Mouse (Mus musculus): ENCODE results near the gene Bola1. TPM values are rescaled to one million over a fixed set of nuclear protein-coding genes. Genes with fewer than 3 reads are reported as not detected.
"Not testable (repeated sequence)": the region's sequence is repeated elsewhere in the genome, so short reads cannot be mapped to it uniquely, and the experiment has no call there.

The Bola1 gene
- polyA plus RNA-seq, 1 experiment from 2014 or later, result 86.0 TPM

DNA sequence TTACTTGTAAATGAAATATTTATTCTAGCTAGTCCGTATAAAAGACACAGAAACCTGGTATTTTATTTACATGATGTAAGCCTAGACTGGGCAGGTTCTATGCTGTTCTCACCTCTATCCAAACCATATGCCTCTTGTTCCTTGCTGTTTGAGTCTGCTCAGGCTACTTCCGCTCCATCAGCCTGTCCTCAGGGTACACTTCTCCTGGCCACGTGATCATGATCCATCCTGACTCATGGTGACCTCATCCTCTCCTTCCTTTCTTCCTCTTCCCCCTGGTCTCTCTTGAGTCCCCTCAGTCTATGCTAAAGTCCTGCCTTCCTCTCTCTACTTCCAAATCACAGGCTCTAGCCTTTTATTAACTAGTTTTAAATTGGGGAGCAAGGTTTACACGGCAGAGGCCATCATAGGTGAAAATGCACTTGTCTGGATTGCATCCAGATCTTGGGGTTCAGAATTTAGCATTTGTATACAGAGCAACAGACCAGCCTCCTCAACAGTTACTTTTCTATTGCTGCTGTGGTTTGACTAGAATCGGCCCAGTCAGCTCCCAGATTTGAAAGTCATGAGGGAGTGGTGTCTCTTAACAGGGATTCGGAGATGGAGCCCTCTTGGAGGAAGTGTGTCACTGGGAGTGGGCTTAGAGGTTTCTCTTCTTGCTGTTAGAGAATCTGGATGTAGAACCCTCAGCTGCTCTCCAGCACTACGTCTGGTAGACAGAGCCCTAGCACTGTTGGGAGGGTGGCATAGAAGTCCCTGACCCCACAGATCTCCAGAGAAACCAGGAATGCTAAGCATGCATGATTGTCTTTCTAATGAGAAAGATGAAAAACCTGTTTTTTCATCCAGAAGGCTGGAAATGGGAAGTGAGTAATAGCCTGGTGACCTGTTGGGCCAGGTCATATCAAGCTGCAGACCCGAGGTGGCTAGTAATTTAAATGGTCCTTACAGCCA is 7.5 kb upstream of the Bola1 start:
- DNase-seq (ENCODE audit: low spot score), result no peak

DNA sequence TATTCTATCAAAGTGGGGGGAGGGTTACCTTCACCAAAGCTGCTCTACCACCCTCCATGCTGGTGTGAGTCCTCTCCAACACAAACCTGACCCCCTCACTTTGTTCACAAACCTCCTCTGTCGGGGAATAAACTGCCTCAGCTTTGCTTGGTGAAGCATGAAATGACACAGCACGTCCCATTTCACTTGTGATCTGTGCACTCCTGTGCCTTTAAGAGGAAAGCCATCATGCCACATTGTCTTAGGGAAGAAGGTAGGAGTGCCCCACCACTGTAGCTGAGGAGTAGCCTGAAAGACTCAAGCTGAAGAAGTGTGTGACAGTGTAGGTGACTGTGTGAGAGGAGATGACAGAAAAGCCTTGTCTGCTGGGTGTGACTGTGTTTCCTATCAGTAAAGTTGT is 5.9 kb upstream of the Bola1 start:
- DNase-seq (ENCODE audit: low spot score), result no peak

GRCm38 (mm10) chr3:96222774-96223173 is 3.3 kb upstream of the Bola1 start:
- DNase-seq (ENCODE audit: low spot score), result no peak

DNA sequence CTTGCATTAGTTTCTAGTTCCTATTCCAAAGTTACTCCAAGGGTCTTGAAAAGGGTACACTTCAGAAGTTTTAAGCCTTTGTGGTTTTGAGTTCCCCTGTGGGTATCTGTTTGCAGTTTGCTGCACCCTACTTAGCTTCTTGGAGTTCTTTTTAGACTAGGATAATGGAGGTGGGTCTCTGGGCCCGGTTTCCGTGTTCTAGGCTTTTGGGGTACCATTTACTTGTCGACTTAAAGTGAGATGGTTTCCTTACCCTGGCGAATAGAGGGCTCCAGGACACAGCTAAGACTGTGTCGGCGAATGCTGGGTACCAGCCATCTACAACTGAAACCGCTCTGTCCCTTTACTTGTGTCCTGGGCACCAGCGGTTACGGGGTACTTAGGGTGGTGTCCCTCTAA is 2.1 kb upstream of the Bola1 start:
- DNase-seq (ENCODE audit: low spot score), result no peak

GRCm38 (mm10) chr3:96220765-96221639 is 1.5 kb upstream of the Bola1 start, which contains the start of the genes Hist2h2ac and Hist2h2be:
TSS of gene Hist2h2ac (minus strand) at chr3:96220880.
TSS of gene Hist2h2be (plus strand) at chr3:96221119.
- peak; percentile 97 for DNase-seq (ENCODE audit: low spot score)

GRCm38 (mm10) chr3:96220131-96220764 is 739 bp upstream of the Bola1 start:
- DNase-seq (ENCODE audit: low spot score), result peak; percentile 63

GRCm38 (mm10) chr3:96219191-96219641 is 293 bp downstream of the Bola1 start:
- DNase-seq (ENCODE audit: low spot score), result peak; percentile 61

DNA sequence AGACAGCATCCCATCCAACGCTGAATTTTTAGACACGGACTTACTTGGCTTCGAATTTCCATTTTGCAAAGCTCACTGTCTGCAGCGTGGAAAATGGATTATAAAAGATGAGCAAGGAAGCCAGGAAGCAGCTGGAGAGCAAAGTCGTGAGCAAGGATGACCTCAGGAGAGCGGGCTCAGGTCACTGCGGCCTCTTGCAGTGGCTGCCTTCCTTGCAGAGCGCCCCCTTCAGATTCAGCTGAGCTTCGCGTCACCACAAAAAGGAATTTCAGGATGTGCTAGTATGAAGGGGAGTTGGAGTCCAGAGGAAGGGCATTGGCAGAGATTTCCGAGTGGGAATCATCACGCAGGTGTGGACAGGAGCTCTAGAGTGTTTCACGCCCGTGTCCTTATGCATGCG is 10.3 kb downstream of the Bola1 start:
- DNase-seq (ENCODE audit: low spot score), result no peak

DNA sequence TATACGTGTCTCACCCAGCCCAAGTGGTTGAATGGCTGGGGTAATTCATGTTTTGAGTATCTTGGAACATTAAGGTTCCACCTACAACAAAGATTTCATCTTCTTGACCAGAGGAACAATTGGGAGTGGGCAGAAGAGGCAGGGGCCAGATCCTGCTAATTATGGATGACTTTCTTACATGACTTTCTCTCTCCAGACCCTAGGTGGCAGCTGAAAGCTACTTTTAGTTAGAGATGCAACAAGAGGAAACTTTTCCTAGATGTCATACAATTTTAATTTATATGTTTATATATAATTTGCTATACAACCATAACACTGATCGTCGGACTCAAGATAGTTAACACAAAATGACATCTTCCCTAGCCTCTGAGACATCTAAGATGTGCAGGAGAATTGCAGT is 11.7 kb downstream of the Bola1 start:
- no peak for DNase-seq (ENCODE audit: low spot score)

DNA sequence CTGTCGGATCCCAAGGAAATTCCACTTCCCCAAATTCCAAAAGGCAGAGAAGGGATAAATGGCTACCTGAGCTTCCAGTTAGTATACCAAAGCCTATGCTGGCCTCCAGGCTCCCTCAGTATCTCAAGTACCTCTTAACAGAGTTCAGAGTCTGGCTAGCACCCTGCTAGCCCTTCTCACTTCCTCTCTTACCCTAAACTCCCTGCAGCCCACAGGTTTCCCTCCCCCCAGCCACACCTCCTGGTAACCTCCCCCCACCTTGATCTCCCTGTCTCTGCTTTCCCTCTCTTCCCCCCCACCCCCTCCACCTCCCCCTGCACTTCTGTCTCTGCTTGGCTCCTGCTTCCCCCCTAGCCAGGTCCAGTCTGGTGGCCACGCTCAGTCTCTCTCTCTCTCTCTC is 19.8 kb downstream of the Bola1 start:
- DNase-seq (ENCODE audit: low spot score), result peak; percentile 22

GRCm38 (mm10) chr3:96198601-96199251 is 20.8 kb downstream of the Bola1 start:
- not testable (repeated sequence) for DNase-seq (ENCODE audit: low spot score)

- DNase-seq (ENCODE audit: low spot score), result peak; percentile 88
Measured at GRCm38 (mm10) chr3:96198181-96198580, 21.3 kb downstream of the Bola1 start.

GRCm38 (mm10) chr3:96197129-96197749 is 22.3 kb downstream of the Bola1 start:
- peak; percentile 87 for DNase-seq (ENCODE audit: low spot score)

DNA sequence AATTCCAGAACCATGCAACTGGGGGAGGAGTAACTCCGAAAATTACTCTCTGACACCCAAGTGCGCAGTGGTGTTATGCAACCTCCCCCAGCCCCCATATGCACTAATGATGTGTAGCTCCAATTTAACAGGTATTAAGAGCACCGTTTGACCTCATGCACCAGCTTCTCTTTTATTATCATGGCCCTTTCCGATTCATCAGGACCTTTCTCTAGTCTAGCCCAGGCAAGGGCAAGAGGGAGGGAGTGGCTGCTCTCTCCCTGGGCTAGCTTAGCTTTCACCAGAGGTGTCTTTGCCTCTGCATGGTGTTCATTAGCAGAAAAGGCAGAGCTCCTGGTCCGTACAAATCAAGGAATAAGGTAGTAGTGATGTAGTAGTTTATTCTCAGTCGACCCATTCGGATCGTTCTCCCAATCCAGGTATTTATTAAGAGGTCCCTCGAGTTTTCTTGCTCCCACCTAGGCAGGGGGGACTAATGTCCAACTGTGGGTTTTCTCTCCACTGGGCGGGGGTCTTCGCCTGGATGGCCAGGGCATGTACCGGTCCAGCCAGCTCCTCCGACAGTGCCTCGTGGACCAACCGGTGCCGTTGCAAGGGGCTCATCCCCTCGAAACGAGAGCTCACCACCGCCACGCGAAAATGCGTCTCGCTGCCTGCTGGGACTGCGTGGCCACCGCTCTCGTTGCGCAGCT is 22.9 kb downstream of the Bola1 start:
- no peak for DNase-seq (ENCODE audit: low spot score)

- peak; percentile 17 for DNase-seq (ENCODE audit: low spot score)
Measured at GRCm38 (mm10) chr3:96195616-96196313, 23.7 kb downstream of the Bola1 start.

DNA sequence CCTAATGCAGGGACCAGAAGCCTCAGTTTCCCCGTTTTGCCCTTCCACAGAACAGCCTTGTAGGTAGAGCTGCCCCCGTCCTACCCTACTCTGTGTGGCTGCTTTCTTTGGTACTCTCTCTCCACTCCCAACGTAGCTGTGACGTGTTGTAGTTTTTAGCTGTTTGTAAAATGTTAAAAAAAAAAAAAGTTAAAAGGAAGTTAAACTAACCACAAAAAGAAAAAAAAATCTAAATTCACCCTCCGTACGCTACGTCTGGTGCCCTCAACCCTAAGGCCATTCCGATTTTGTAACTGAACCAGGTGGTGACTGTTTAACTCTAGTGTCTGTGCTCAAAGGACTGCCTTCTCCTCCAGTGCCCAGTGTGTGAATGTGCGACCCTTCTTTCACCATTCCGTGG is 24.5 kb downstream of the Bola1 start:
- no peak for DNase-seq (ENCODE audit: low spot score)

GRCm38 (mm10) chr3:96192977-96193376 is 26.5 kb downstream of the Bola1 start:
- DNase-seq (ENCODE audit: low spot score), result no peak

DNA sequence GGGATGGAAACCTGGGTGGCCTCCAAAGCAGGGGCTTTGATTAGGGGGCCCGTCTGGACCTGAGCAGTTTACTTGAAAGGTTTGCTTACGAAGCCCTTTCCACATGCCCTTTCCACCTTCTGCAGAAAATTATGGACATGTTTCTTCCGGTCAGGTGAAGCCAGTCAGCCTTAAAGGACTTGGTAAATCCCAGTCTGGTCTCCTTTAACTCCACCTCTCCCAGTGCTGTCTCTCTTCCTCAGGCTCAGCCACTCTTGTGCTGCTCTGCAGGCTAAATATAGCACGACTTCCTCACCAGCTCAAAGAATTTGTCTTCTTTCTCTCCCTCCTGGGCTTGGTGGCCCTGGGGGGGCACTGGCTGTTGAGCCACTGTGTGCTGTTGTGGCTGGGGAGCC is 37.1 kb downstream of the Bola1 start:
- no peak for DNase-seq (ENCODE audit: low spot score)
